Mouse (Mus musculus): ENCODE data around the gene Jund.

Gene Jund

GRCm38 (mm10) chr8:70729808-70730475 is 31.2 kb downstream of the Jund start:
- DNase-seq = peak in 1 of 2 experiments; percentile 33

GRCm38 (mm10) chr8:70730956-70731355 is 32.2 kb downstream of the Jund start:
- DNase-seq = no peak

DNA sequence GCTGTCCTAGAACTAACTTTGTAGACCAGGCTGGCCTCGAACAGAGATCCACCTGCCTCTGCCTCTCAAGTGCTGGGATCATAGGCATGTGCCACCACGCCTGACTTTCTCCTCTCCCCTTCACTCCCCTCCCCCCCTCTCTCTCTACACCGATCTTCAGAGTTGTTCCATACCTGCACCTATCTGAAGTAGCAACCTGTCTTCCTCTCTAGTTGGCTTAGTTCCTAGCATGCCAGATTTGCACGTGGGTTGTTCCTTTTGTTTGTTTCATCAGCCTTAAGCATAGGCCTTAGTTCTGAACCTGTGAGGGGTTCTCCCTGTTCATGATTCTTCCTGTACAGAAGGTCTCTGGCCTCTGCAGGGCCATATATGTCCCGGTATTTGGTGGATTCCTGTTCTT is 39.0 kb downstream of the Jund start:
- no peak for DNase-seq

- DNase-seq = no peak
These were observed 39.5 kb downstream of the Jund start for GRCm38 (mm10) chr8:70738211-70738610.

DNA sequence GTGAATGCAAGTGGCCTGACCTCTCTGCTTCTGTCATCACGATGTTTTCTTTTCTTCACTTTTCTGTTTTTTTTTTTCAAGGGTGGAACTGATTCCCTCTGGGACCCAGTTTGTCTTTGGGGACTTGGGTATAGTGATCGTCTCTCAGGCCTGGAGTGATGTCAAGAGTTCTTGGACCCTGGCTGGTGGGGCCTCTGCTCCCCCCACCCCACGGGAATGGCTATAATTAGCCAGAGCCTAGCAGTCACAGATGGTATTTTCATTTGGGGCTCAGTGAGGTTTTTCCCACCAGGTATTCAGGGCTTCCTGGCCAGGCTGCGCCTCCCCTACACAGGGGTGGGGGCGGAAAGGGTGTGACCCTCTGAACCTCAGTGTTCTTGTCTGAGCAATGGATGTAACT is 42.9 kb downstream of the Jund start:
- DNase-seq = no peak

- no peak for DNase-seq
These were observed 43.4 kb downstream of the Jund start for GRCm38 (mm10) chr8:70742176-70742575.

GRCm38 (mm10) chr8:70742981-70743655 is 44.4 kb downstream of the Jund start:
- no peak for DNase-seq

DNA sequence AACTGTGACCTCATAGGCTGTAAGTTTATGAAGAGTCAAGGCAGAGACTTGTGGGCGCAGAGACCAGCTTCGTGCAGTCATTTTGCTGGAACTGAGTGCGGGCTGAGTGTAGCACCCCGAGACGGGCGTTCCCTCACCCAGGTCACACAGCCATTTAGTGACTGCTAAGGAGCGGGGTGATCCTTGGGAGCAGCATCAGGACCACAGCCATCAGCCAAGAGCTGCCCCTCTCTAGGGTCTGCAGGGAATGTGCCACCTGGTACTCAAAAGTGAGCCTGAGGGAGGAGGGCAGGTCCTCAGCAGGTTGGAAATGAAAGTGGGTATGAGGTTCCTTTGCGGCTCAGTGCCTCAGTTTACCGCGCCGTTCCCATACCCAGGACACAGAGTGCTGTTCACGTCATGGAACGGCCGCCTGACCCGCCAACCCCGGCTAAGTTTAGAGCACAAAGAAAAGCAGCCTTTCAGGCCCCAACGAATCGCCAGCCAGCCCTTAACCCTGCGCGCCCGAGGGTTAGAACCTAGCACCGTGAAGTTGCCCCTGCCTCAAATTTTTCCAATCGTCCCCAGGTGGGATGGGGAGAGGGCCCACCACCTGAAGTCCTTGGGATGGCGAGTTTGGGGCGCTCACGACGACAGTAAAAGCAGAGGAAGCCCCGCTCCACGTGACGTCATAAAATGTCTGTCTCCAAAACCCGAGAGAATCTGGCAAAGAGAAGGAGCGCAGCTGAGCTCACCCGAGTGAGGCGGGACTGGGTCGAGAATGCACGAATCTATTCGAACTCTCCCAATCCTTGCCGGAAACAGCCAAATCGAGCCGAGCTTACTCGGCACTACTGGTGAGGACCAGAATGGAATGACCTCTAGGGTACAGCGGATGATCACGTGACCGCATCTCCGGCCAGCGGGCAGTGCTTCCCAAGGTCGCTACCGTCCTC is 45.2 kb downstream of the Jund start:
- peak; percentile 51 to 64 for DNase-seq

GRCm38 (mm10) chr8:70744806-70745205 is 46.1 kb downstream of the Jund start:
- no peak for DNase-seq

- no peak for DNase-seq
These were observed 47.0 kb downstream of the Jund start for GRCm38 (mm10) chr8:70745691-70746220.

DNA sequence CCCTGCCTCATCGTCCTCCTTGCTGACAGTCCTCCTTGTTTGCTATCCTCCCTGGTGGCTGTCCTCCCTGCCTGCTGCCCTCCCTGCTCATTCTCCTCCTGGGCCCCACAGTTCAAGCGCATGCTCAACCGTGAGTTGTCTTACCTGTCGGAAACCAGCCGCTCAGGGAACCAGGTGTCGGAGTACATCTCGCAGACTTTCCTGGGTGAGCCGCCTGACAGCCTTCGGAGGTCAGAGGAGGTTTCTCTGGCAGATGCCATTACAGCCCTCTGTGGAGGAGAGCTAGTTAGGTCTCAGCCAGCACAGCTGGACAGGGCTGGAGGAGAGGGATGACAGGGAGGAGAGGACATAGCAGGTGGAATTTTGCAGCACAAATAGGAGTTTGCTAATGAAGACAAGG is 47.9 kb downstream of the Jund start:
- DNase-seq = no peak

- no peak for DNase-seq
These were observed 48.6 kb downstream of the Jund start for GRCm38 (mm10) chr8:70747211-70747890.

DNA sequence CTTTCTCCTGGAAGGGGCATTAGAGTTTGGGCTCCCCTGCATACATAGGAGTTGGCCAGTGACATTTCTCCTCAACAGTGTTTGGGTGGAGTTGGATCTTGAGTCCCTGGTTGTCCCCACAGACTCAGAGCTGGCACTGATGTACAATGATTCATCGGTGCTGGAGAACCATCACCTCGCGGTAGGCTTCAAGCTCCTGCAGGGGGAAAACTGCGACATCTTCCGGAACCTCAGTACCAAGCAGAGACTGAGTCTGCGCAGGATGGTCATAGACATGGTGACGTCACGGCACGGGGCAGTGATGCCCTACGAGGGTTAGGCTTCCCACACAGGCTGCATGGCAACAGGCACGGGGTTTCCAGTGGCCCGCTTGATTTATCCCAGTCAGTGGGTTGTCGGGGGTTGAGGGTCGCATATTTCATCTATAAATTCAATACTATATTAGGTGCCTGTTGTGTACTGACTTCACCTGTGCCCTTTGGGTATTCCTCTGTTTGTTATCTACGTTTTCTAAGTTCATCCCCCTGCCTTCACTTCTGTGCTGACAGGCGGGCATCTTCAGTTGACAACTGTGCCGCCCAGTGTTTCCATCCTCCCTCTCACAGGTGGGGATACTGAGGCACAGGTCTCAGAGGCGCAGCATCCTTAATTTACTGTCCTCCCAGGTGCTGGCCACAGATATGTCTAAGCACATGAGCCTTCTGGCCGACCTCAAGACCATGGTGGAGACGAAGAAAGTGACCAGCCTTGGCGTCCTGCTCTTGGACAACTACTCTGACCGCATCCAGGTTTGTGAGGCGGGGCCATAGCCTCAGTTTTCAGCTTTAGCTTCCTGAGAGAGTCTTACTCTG is 49.7 kb downstream of the Jund start:
- DNase-seq = no peak

GRCm38 (mm10) chr8:70749097-70749674 is 50.4 kb downstream of the Jund start:
- DNase-seq = peak in 1 of 2 experiments; percentile 2
